9 mouse cellular contexts compared by ENCODE assay signal in the genomic region with DNA sequence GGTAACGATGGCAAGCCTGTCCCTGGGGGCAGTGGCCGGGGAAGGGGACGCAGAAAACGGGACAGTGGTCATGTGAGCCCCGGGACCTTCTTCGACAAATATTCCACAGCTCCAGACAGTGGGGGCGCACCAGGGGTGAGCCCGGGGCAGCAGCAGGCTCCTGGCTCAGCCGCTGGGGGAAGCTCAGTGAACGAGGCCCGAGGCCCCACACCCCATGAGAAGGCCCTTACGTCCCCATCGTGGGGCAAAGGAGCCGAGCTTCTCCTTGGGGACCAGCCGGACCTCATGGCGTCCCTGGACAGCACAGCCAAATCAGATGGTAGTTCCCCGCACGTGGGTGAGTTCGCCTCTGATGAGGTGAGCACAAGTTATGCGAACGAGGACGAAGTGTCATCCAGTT. TPM values are rescaled to one million over a fixed set of nuclear protein-coding genes. Genes with fewer than 3 reads are reported as not detected.
DNase-seq lines count a peak whose midpoint lies in the region; ATAC-seq and TF ChIP-seq lines count a peak whose summit lies in the region.
"Had no signal": no experiment of that assay in that cellular context is flagged by ENCODE, and none has a peak within 500 bp of the region (broad histone marks: within the 10 kb centered on the region; RNA-seq: fewer than 3 reads in every experiment).

No protein-coding gene starts in this region.

- peaks cover 41% of the 10 kb centered on the region for H3K4me1 ChIP-seq in heart, embryonic 16.5 days (ENCODE audit: control insufficient read depth, insufficient read depth, low read length)
- H3K4me1 ChIP-seq in heart, adult 2 months (ENCODE audit: control insufficient read depth, insufficient read depth, low read length) = peaks cover 8% of the 10 kb centered on the region
- H3K4me1 ChIP-seq in embryonic facial prominence, embryonic 10.5 days = peaks cover 87% of the 10 kb centered on the region
- H3K4me1 ChIP-seq in hindbrain, embryonic 12.5 days = peaks cover 59% of the 10 kb centered on the region
- peaks cover 36% of the 10 kb centered on the region for H3K4me1 ChIP-seq in midbrain, embryonic 14.5 days (ENCODE audit: control insufficient read depth, insufficient read depth, low read length)
- H3K4me1 ChIP-seq in thymus, adult 2 months (replicated peaks; ENCODE audit: control insufficient read depth, insufficient read depth, low read length) = peaks cover 9% of the 10 kb centered on the region; the same call in 1 of the 2 replicates

- TF ChIP-seq EP300 in heart, adult 2 months (IDR thresholded peaks at IDR 0.05; ENCODE audit: insufficient read depth, low read depth, low read length) = no peak

- H3K27me3 ChIP-seq in heart, embryonic 16.5 days (ENCODE audit: control insufficient read depth, insufficient read depth, low read length) = peaks cover 23% of the 10 kb centered on the region
- no peaks in the 10 kb centered on the region for H3K27me3 ChIP-seq in heart, adult 2 months (ENCODE audit: control insufficient read depth, insufficient read depth, low read length)
- peaks cover 30% of the 10 kb centered on the region for H3K27me3 ChIP-seq in embryonic facial prominence, embryonic 10.5 days (replicated peaks; ENCODE audit: low read depth, poor library complexity, severe bottlenecking)
- no peaks in the 10 kb centered on the region for H3K27me3 ChIP-seq in hindbrain, embryonic 12.5 days
- H3K27me3 ChIP-seq in midbrain, embryonic 14.5 days (ENCODE audit: control insufficient read depth, insufficient read depth, low read length) = no peaks in the 10 kb centered on the region
- peaks cover 23% of the 10 kb centered on the region; the same call in 1 of the 2 replicates for H3K27me3 ChIP-seq in thymus, adult 2 months (ENCODE audit: control insufficient read depth, insufficient read depth, low read length)

- no peak for ATAC-seq in heart, embryonic 16.5 days (replicated peaks; ENCODE audit: extremely low read depth, insufficient read depth, low FRiP score)
- no peak for ATAC-seq in hindbrain, embryonic 12.5 days (ENCODE audit: low FRiP score)
- ATAC-seq in midbrain, embryonic 14.5 days (ENCODE audit: low FRiP score, low TSS enrichment) = no peak

- H3K4me2 ChIP-seq in heart, embryonic 16.5 days (ENCODE audit: low read depth, low read length) = peak overlapping the region; percentile 99
- peak overlapping the region; percentile 99 for H3K4me2 ChIP-seq in hindbrain, embryonic 12.5 days (replicated peaks)
- H3K4me2 ChIP-seq in midbrain, embryonic 14.5 days (ENCODE audit: low read length) = peak overlapping the region; percentile 99

- H3K79me2 ChIP-seq in heart, adult 2 months (replicated peaks; ENCODE audit: control insufficient read depth, insufficient read depth, low read length) = peaks cover 21% of the 10 kb centered on the region

- TF ChIP-seq CTCF in heart, adult 2 months (IDR thresholded peaks at IDR 0.05) = no peak
- TF ChIP-seq CTCF in thymus, adult 2 months (IDR thresholded peaks at IDR 0.05; ENCODE audit: borderline replicate concordance, control insufficient read depth, extremely low read depth, insufficient read depth, low read length, poor library complexity) = no peak

- no peak for DNase-seq in heart, adult 2 months
- peak; percentile 55 for DNase-seq in embryonic facial prominence, embryonic 10.5 days (ENCODE audit: low spot score)
- DNase-seq in midbrain, embryonic 14.5 days = peak; percentile 59
- no peak for DNase-seq in right cerebral cortex, adult 18-20 months
- no peak for DNase-seq in B cell, adult 2 months
- no peak for DNase-seq in thymus, adult 2 months

- WGBS in heart, embryonic 16.5 days = 67% methylated on average over 22 of the region's 22 CpGs
- 89% methylated on average over 22 of the region's 22 CpGs for WGBS in heart, adult 2 months
- 32% methylated on average over 22 of the region's 22 CpGs for WGBS in embryonic facial prominence, embryonic 10.5 days
- 15% methylated on average over 22 of the region's 22 CpGs for WGBS in hindbrain, embryonic 12.5 days
- WGBS in midbrain, embryonic 14.5 days = 7% methylated on average over 22 of the region's 22 CpGs
- 84% methylated on average over 22 of the region's 22 CpGs for WGBS in thymus, adult 2 months

- no peak overlapping the region for H3K27ac ChIP-seq in heart, embryonic 16.5 days (ENCODE audit: low read length)
- H3K27ac ChIP-seq in heart, adult 2 months = no peak overlapping the region
- peak overlapping the region; percentile 99 for H3K27ac ChIP-seq in embryonic facial prominence, embryonic 10.5 days (replicated peaks)
- peak overlapping the region; percentile 99 for H3K27ac ChIP-seq in hindbrain, embryonic 12.5 days
- peak overlapping the region; percentile 98 for H3K27ac ChIP-seq in midbrain, embryonic 14.5 days (replicated peaks; ENCODE audit: low read depth, low read length)
- H3K27ac ChIP-seq in thymus, adult 2 months (ENCODE audit: control insufficient read depth, insufficient read depth, low read length) = no peak overlapping the region

- H3K9ac ChIP-seq in heart, embryonic 16.5 days (ENCODE audit: low read length) = peak overlapping the region; percentile 91
- H3K9ac ChIP-seq in heart, adult 2 months (ENCODE audit: low read depth, low read length) = no peak overlapping the region
- H3K9ac ChIP-seq in hindbrain, embryonic 12.5 days = peak overlapping the region; percentile 96
- H3K9ac ChIP-seq in midbrain, embryonic 14.5 days (replicated peaks; ENCODE audit: low read length) = peak overlapping the region; percentile 99

- H3K36me3 ChIP-seq in heart, embryonic 16.5 days (ENCODE audit: control insufficient read depth, insufficient read depth) = no peaks in the 10 kb centered on the region
- H3K36me3 ChIP-seq in heart, adult 2 months (ENCODE audit: control insufficient read depth, insufficient read depth, low read length) = peaks cover 15% of the 10 kb centered on the region
- peaks cover 74% of the 10 kb centered on the region for H3K36me3 ChIP-seq in embryonic facial prominence, embryonic 10.5 days (replicated peaks)
- peaks cover 46% of the 10 kb centered on the region for H3K36me3 ChIP-seq in hindbrain, embryonic 12.5 days
- peaks cover 53% of the 10 kb centered on the region for H3K36me3 ChIP-seq in midbrain, embryonic 14.5 days (ENCODE audit: control insufficient read depth, insufficient read depth, low read length)
- no peaks in the 10 kb centered on the region for H3K36me3 ChIP-seq in thymus, adult 2 months (ENCODE audit: control insufficient read depth, insufficient read depth, low read length)

- TF ChIP-seq POLR2A in heart, adult 2 months (IDR thresholded peaks at IDR 0.05; ENCODE audit: insufficient read depth, low read depth, low read length) = no peak
- TF ChIP-seq POLR2A in thymus, adult 2 months (IDR thresholded peaks at IDR 0.05; ENCODE audit: control insufficient read depth, extremely low read depth, insufficient read depth, low read length, poor library complexity) = no peak

- intact Hi-C loops in heart, adult 2 months (cut with DNase I) = no loop called here

- H3K9me3 ChIP-seq in heart, embryonic 16.5 days (replicated peaks; ENCODE audit: control insufficient read depth, low read length) = no peaks in the 10 kb centered on the region
- H3K9me3 ChIP-seq in embryonic facial prominence, embryonic 10.5 days = no peaks in the 10 kb centered on the region
- no peaks in the 10 kb centered on the region for H3K9me3 ChIP-seq in hindbrain, embryonic 12.5 days (replicated peaks)
- no peaks in the 10 kb centered on the region for H3K9me3 ChIP-seq in midbrain, embryonic 14.5 days (ENCODE audit: control insufficient read depth, low read length)

- H3K4me3 ChIP-seq in heart, embryonic 16.5 days (ENCODE audit: low read length) = peak overlapping the region; percentile 88
- no peak overlapping the region for H3K4me3 ChIP-seq in heart, adult 2 months
- peak overlapping the region; percentile 99 for H3K4me3 ChIP-seq in embryonic facial prominence, embryonic 10.5 days
- H3K4me3 ChIP-seq in hindbrain, embryonic 12.5 days = peak overlapping the region; percentile 97
- H3K4me3 ChIP-seq in midbrain, embryonic 14.5 days (replicated peaks; ENCODE audit: low read depth, low read length) = peak overlapping the region; percentile 98
- H3K4me3 ChIP-seq in thymus, adult 2 months (ENCODE audit: control insufficient read depth, insufficient read depth, low read length) = no peak overlapping the region
- H3K4me3 ChIP-seq: myocyte had no signal

RNA-seq across cellular contexts. Expression of gene Mn1, which starts 3.7 kb away (rescaled TPM):
- 5.4 and 6.3 TPM in 2 replicates for polyA plus RNA-seq in heart, embryonic 16.5 days (2015; fragmentation: Nextera tagmentation; extraction: Ambion mirVana)
- 10 to 100 TPM; 18.7 to 23.9 TPM for total RNA-seq in heart, adult 2 months (2021)
- polyA plus RNA-seq in heart, adult 2 months (2012; rRNA removed) = 4.8 and 5.5 TPM in 2 replicates
- 44.3 and 49.5 TPM in 2 replicates for polyA plus RNA-seq in embryonic facial prominence, embryonic 10.5 days (2016; fragmentation: Nextera tagmentation; extraction: Ambion mirVana)
- 61.0 and 62.7 TPM in 2 replicates for polyA plus RNA-seq in hindbrain, embryonic 12.5 days (2016; fragmentation: Nextera tagmentation; extraction: Ambion mirVana)
- 51.7 and 69.2 TPM in 2 replicates for polyA plus RNA-seq in midbrain, embryonic 14.5 days (2014; fragmentation: Nextera tagmentation; extraction: Ambion mirVana)
- polyA plus RNA-seq in thymus, adult 2 months (2012; rRNA removed) = 2.4 and 3.4 TPM in 2 replicates

Comparison
In these comparisons a context has a peak if more than half of its experiments do, and no peak if none do; other contexts are left out.
1. H3K4me3 ChIP-seq: peak in heart, embryonic 16.5 days (single experiment), embryonic facial prominence, embryonic 10.5 days (single experiment), hindbrain, embryonic 12.5 days (single experiment) and midbrain, embryonic 14.5 days (single experiment); none in heart, adult 2 months (single experiment) and thymus, adult 2 months (single experiment).
2. H3K27ac ChIP-seq: peak in embryonic facial prominence, embryonic 10.5 days (single experiment), hindbrain, embryonic 12.5 days (single experiment) and midbrain, embryonic 14.5 days (single experiment); none in heart, embryonic 16.5 days (single experiment), heart, adult 2 months (single experiment) and thymus, adult 2 months (single experiment).
3. DNase-seq: peak in embryonic facial prominence, embryonic 10.5 days (single experiment) and midbrain, embryonic 14.5 days (single experiment); none in heart, adult 2 months (0 of 2), right cerebral cortex, adult 18-20 months (single experiment), B cell, adult 2 months (0 of 2) and thymus, adult 2 months (single experiment).
4. Peak in every context shown above with its lines, with median percentiles within 50 percentile points of each other: H3K4me2 ChIP-seq.